Mouse (Mus musculus): ENCODE measurements around the gene E2f1. TPM values are rescaled to one million over a fixed set of nuclear protein-coding genes. Genes with fewer than 3 reads are reported as not detected.

E2f1 gene
- polyA plus RNA-seq, 1 experiment from 2014 or later = 12.1 TPM

- peak within 1 kb of the TSS; percentile 74 for H3K4me2 ChIP-seq (ENCODE audit: low read length)
Observed at GRCm38 (mm10) chr2:154603638-154604153, 34.0 kb upstream of the E2f1 start, which contains the start of gene Pxmp4. TSS of gene Pxmp4 (minus strand) at chr2:154603708.

GRCm38 (mm10) chr2:154603007-154603637, 33.4 kb upstream of the E2f1 start:
- H3K4me1 ChIP-seq (replicated peaks; ENCODE audit: control insufficient read depth, insufficient read depth, low read length) = peaks cover 13% of the 10 kb centered on the region
- H3K9ac ChIP-seq (replicated peaks; ENCODE audit: low read depth, low read length) = peak overlapping the region; percentile 73
- peak overlapping the region; percentile 74 for H3K4me3 ChIP-seq (replicated peaks; ENCODE audit: low read length)
- ATAC-seq = no peak; the same call in 1 of the 2 replicates
- no peaks in the 10 kb centered on the region for H3K9me3 ChIP-seq (ENCODE audit: control insufficient read depth, low read length)
- peak overlapping the region; percentile 74 for H3K4me2 ChIP-seq (ENCODE audit: low read length)
- H3K36me3 ChIP-seq (ENCODE audit: control insufficient read depth, insufficient read depth) = no peaks in the 10 kb centered on the region
- 23% methylated on average over 22 of the region's 22 CpGs for WGBS
- H3K27ac ChIP-seq (ENCODE audit: low read length) = no peak overlapping the region
- H3K27me3 ChIP-seq (replicated peaks; ENCODE audit: control insufficient read depth, insufficient read depth, low read length) = peaks cover 2% of the 10 kb centered on the region; the same call in 1 of the 2 replicates

More at GRCm38 (mm10) chr2:154603638-154604153, 34.0 kb upstream of the E2f1 start, which contains the start of gene Pxmp4:
- Histone ChIP-seq H3K9me3 (ENCODE audit: control insufficient read depth, low read length) (no peaks in the 10 kb centered on the region), H3K36me3 (ENCODE audit: control insufficient read depth, insufficient read depth) (no peaks in the 10 kb centered on the region), H3K27me3 (replicated peaks; ENCODE audit: control insufficient read depth, insufficient read depth, low read length) (peaks cover 2% of the 10 kb centered on the region; the same call in 1 of the 2 replicates), H3K9ac (replicated peaks; ENCODE audit: low read depth, low read length) (peak within 1 kb of the TSS; percentile 73), H3K4me3 (replicated peaks; ENCODE audit: low read length) (peak within 1 kb of the TSS; percentile 74), H3K27ac (ENCODE audit: low read length) (no peak within 1 kb of the TSS), H3K4me1 (replicated peaks; ENCODE audit: control insufficient read depth, insufficient read depth, low read length) (peaks cover 13% of the 10 kb centered on the region)
- ATAC-seq = peak; percentile 100
- 1% methylated on average over 13 of the region's 13 CpGs for WGBS

- 79% methylated on average over 3 of the region's 3 CpGs for WGBS
Observed at GRCm38 (mm10) chr2:154601324-154601723, 31.6 kb upstream of the E2f1 start.

GRCm38 (mm10) chr2:154600586-154600985, 30.9 kb upstream of the E2f1 start:
- Histone ChIP-seq H3K9ac (replicated peaks; ENCODE audit: low read depth, low read length) (no peak overlapping the region), H3K4me1 (replicated peaks; ENCODE audit: control insufficient read depth, insufficient read depth, low read length) (peaks cover 13% of the 10 kb centered on the region)
- 60% methylated on average over 6 of the region's 6 CpGs for WGBS

More at GRCm38 (mm10) chr2:154601324-154601723, 31.6 kb upstream of the E2f1 start:
- Histone ChIP-seq H3K27ac (ENCODE audit: low read length) (no peak overlapping the region), H3K36me3 (ENCODE audit: control insufficient read depth, insufficient read depth) (no peaks in the 10 kb centered on the region), H3K4me1 (replicated peaks; ENCODE audit: control insufficient read depth, insufficient read depth, low read length) (peaks cover 13% of the 10 kb centered on the region), H3K9me3 (ENCODE audit: control insufficient read depth, low read length) (no peaks in the 10 kb centered on the region), H3K9ac (replicated peaks; ENCODE audit: low read depth, low read length) (no peak overlapping the region), H3K4me3 (replicated peaks; ENCODE audit: low read length) (no peak overlapping the region), H3K4me2 (ENCODE audit: low read length) (no peak overlapping the region), H3K27me3 (replicated peaks; ENCODE audit: control insufficient read depth, insufficient read depth, low read length) (peaks cover 2% of the 10 kb centered on the region; the same call in 1 of the 2 replicates)
- no peak for ATAC-seq

GRCm38 (mm10) chr2:154597399-154597798, 27.7 kb upstream of the E2f1 start:
- no peak overlapping the region for H3K4me3 ChIP-seq (replicated peaks; ENCODE audit: low read length)
- no peaks in the 10 kb centered on the region for H3K4me1 ChIP-seq (replicated peaks; ENCODE audit: control insufficient read depth, insufficient read depth, low read length)
- no peak overlapping the region for H3K4me2 ChIP-seq (ENCODE audit: low read length)
- no peak overlapping the region for H3K27ac ChIP-seq (ENCODE audit: low read length)
- H3K9me3 ChIP-seq (ENCODE audit: control insufficient read depth, low read length) = no peaks in the 10 kb centered on the region
- H3K36me3 ChIP-seq (ENCODE audit: control insufficient read depth, insufficient read depth) = no peaks in the 10 kb centered on the region
- ATAC-seq = no peak
- no peak overlapping the region for H3K9ac ChIP-seq (replicated peaks; ENCODE audit: low read depth, low read length)
- no peaks in the 10 kb centered on the region for H3K27me3 ChIP-seq (replicated peaks; ENCODE audit: control insufficient read depth, insufficient read depth, low read length)
- 84% methylated on average over 3 of the region's 3 CpGs for WGBS

More at GRCm38 (mm10) chr2:154600586-154600985, 30.9 kb upstream of the E2f1 start:
- Histone ChIP-seq H3K9me3 (ENCODE audit: control insufficient read depth, low read length) (no peaks in the 10 kb centered on the region), H3K4me2 (ENCODE audit: low read length) (no peak overlapping the region), H3K4me3 (replicated peaks; ENCODE audit: low read length) (no peak overlapping the region), H3K36me3 (ENCODE audit: control insufficient read depth, insufficient read depth) (no peaks in the 10 kb centered on the region), H3K27ac (ENCODE audit: low read length) (no peak overlapping the region), H3K27me3 (replicated peaks; ENCODE audit: control insufficient read depth, insufficient read depth, low read length) (no peaks in the 10 kb centered on the region; the same call in 1 of the 2 replicates)
- ATAC-seq = no peak

GRCm38 (mm10) chr2:154595775-154596174, 26.1 kb upstream of the E2f1 start:
- WGBS = 74% methylated on average over 5 of the region's 5 CpGs
- H3K4me1 ChIP-seq (replicated peaks; ENCODE audit: control insufficient read depth, insufficient read depth, low read length) = no peaks in the 10 kb centered on the region
- no peak overlapping the region for H3K4me2 ChIP-seq (ENCODE audit: low read length)
- no peak overlapping the region for H3K27ac ChIP-seq (ENCODE audit: low read length)
- no peaks in the 10 kb centered on the region for H3K9me3 ChIP-seq (ENCODE audit: control insufficient read depth, low read length)
- ATAC-seq = no peak
- no peak overlapping the region for H3K9ac ChIP-seq (replicated peaks; ENCODE audit: low read depth, low read length)
- H3K4me3 ChIP-seq (replicated peaks; ENCODE audit: low read length) = no peak overlapping the region
- no peaks in the 10 kb centered on the region for H3K36me3 ChIP-seq (ENCODE audit: control insufficient read depth, insufficient read depth)
- no peaks in the 10 kb centered on the region for H3K27me3 ChIP-seq (replicated peaks; ENCODE audit: control insufficient read depth, insufficient read depth, low read length)

GRCm38 (mm10) chr2:154593025-154593424, 23.3 kb upstream of the E2f1 start:
- Histone ChIP-seq H3K9ac (replicated peaks; ENCODE audit: low read depth, low read length) (no peak overlapping the region), H3K9me3 (ENCODE audit: control insufficient read depth, low read length) (no peaks in the 10 kb centered on the region), H3K4me3 (replicated peaks; ENCODE audit: low read length) (no peak overlapping the region), H3K27ac (ENCODE audit: low read length) (no peak overlapping the region), H3K4me1 (replicated peaks; ENCODE audit: control insufficient read depth, insufficient read depth, low read length) (no peaks in the 10 kb centered on the region; the same call in none of the 2 replicates), H3K4me2 (ENCODE audit: low read length) (no peak overlapping the region), H3K36me3 (ENCODE audit: control insufficient read depth, insufficient read depth) (no peaks in the 10 kb centered on the region), H3K27me3 (replicated peaks; ENCODE audit: control insufficient read depth, insufficient read depth, low read length) (no peaks in the 10 kb centered on the region)
- 69% methylated on average over 3 of the region's 3 CpGs for WGBS
- ATAC-seq = no peak

GRCm38 (mm10) chr2:154591239-154591638, 21.5 kb upstream of the E2f1 start:
- Histone ChIP-seq H3K36me3 (ENCODE audit: control insufficient read depth, insufficient read depth) (no peaks in the 10 kb centered on the region), H3K4me2 (ENCODE audit: low read length) (no peak overlapping the region), H3K9me3 (ENCODE audit: control insufficient read depth, low read length) (no peaks in the 10 kb centered on the region), H3K4me3 (replicated peaks; ENCODE audit: low read length) (no peak overlapping the region), H3K27me3 (replicated peaks; ENCODE audit: control insufficient read depth, insufficient read depth, low read length) (no peaks in the 10 kb centered on the region), H3K27ac (ENCODE audit: low read length) (no peak overlapping the region), H3K9ac (replicated peaks; ENCODE audit: low read depth, low read length) (no peak overlapping the region), H3K4me1 (replicated peaks; ENCODE audit: control insufficient read depth, insufficient read depth, low read length) (no peaks in the 10 kb centered on the region; the same call in none of the 2 replicates)
- WGBS = 88% methylated on average over 3 of the region's 3 CpGs
- no peak for ATAC-seq

- Histone ChIP-seq H3K4me1 (replicated peaks; ENCODE audit: control insufficient read depth, insufficient read depth, low read length) (peaks cover 20% of the 10 kb centered on the region), H3K9ac (replicated peaks; ENCODE audit: low read depth, low read length) (no peak overlapping the region), H3K27me3 (replicated peaks; ENCODE audit: control insufficient read depth, insufficient read depth, low read length) (no peaks in the 10 kb centered on the region), H3K4me2 (ENCODE audit: low read length) (no peak overlapping the region), H3K9me3 (ENCODE audit: control insufficient read depth, low read length) (no peaks in the 10 kb centered on the region), H3K27ac (ENCODE audit: low read length) (no peak overlapping the region; the same call in 1 of the 2 replicates), H3K4me3 (replicated peaks; ENCODE audit: low read length) (no peak overlapping the region), H3K36me3 (ENCODE audit: control insufficient read depth, insufficient read depth) (no peaks in the 10 kb centered on the region)
- no peak for ATAC-seq
- 64% methylated on average over 4 of the region's 4 CpGs for WGBS
Observed at GRCm38 (mm10) chr2:154589051-154589450, 19.4 kb upstream of the E2f1 start.
